In the genomic region with DNA sequence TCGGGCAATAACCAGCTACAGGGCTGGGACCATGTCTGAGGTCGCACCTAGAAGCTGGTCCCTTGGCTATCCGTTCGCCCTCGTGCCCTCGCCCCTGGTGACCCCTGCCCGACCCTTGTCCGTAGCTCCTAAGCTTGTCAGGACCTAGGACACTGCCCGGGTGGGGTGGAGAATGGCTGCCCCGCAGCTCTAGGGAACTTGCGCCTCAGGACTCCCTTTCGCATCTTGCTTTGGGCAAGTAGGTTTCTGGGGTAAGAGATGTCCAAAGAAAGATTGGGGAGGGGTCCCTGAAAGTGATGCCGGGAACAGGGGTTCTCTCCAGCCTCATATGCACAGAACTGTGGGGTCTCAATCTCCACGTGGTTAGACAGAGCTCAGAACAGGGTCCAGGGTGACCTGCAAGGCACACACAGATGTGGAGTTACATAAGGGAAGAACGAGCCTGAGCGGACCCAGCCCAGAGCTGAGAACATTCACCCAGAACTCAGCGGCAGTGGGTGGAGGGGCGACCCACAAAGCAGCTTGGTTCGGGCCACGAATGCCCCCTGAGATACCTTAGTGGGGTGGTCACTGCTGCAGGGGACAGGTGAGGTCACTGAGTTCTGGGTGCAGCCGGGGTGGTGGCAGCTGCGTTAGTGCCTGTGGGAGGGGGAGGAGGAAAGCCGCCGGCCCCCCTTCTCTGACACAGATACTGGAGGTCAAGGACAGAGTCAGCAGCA, we compare ENCODE assay signal across 9 mouse cellular contexts. TPM values are rescaled to one million over a fixed set of nuclear protein-coding genes. Genes with fewer than 3 reads are reported as not detected.
A peak's percentile ranks its signal among the peaks of the same experiment; 100 is the strongest.
DNase-seq lines count a peak whose midpoint lies in the region; ATAC-seq and TF ChIP-seq lines count a peak whose summit lies in the region.
"Had no signal": no experiment of that assay in that cellular context is flagged by ENCODE, and none has a peak within 500 bp of the region (broad histone marks: within the 10 kb centered on the region; RNA-seq: fewer than 3 reads in every experiment).

No protein-coding gene starts in this region.

- no peak for DNase-seq in kidney, postnatal 0 days (ENCODE audit: low spot score)
- no peak for DNase-seq in kidney, adult 9 months
- no peak for DNase-seq in gastrocnemius, adult 8-10 months (ENCODE audit: low spot score in 2 of 2)
- DNase-seq in thymus, postnatal 25 days: no peak

- H3K27me3 ChIP-seq in kidney, postnatal 0 days (ENCODE audit: insufficient read depth, low read length): peaks cover 55% of the 10 kb centered on the region
- H3K27me3 ChIP-seq in embryonic facial prominence, embryonic 12.5 days: peaks cover 66% of the 10 kb centered on the region
- H3K27me3 ChIP-seq in hindbrain, embryonic 15.5 days: peaks cover 31% of the 10 kb centered on the region
- peaks cover 37% of the 10 kb centered on the region for H3K27me3 ChIP-seq in midbrain, embryonic 15.5 days (replicated peaks)

- WGBS in kidney, postnatal 0 days: 8% methylated on average over 24 of the region's 24 CpGs
- WGBS in embryonic facial prominence, embryonic 12.5 days: 10% methylated on average over 24 of the region's 24 CpGs
- 7% methylated on average over 24 of the region's 24 CpGs for WGBS in hindbrain, embryonic 15.5 days
- WGBS in midbrain, embryonic 15.5 days: 9% methylated on average over 24 of the region's 24 CpGs

- peaks cover 6% of the 10 kb centered on the region for H3K4me1 ChIP-seq in kidney, postnatal 0 days (replicated peaks; ENCODE audit: insufficient read depth, low read length)
- H3K4me1 ChIP-seq in embryonic facial prominence, embryonic 12.5 days: peaks cover 21% of the 10 kb centered on the region
- peaks cover 26% of the 10 kb centered on the region for H3K4me1 ChIP-seq in hindbrain, embryonic 15.5 days (replicated peaks)
- H3K4me1 ChIP-seq in midbrain, embryonic 15.5 days: peaks cover 33% of the 10 kb centered on the region

- no peak overlapping the region for H3K9ac ChIP-seq in kidney, postnatal 0 days (ENCODE audit: low read depth, low read length)
- no peak overlapping the region for H3K9ac ChIP-seq in embryonic facial prominence, embryonic 12.5 days
- H3K9ac ChIP-seq in hindbrain, embryonic 15.5 days: peak overlapping the region; percentile 34; the same call in 1 of the 2 replicates
- peak overlapping the region; percentile 26; the same call in 1 of the 2 replicates for H3K9ac ChIP-seq in midbrain, embryonic 15.5 days

- no peak for TF ChIP-seq CTCF in kidney, postnatal 0 days (IDR thresholded peaks at IDR 0.05; ENCODE audit: low read depth)

- H3K36me3 ChIP-seq in kidney, postnatal 0 days (ENCODE audit: insufficient read depth, low read length): no peaks in the 10 kb centered on the region
- no peaks in the 10 kb centered on the region for H3K36me3 ChIP-seq in embryonic facial prominence, embryonic 12.5 days
- no peaks in the 10 kb centered on the region for H3K36me3 ChIP-seq in hindbrain, embryonic 15.5 days
- H3K36me3 ChIP-seq in midbrain, embryonic 15.5 days (replicated peaks): no peaks in the 10 kb centered on the region

- H3K4me2 ChIP-seq in kidney, postnatal 0 days (ENCODE audit: low read length): peak overlapping the region; percentile 86
- H3K4me2 ChIP-seq in embryonic facial prominence, embryonic 12.5 days (replicated peaks): peak overlapping the region; percentile 99
- peak overlapping the region; percentile 90 for H3K4me2 ChIP-seq in hindbrain, embryonic 15.5 days
- H3K4me2 ChIP-seq in midbrain, embryonic 15.5 days: peak overlapping the region; percentile 95

- H3K27ac ChIP-seq in kidney, postnatal 0 days: no peak overlapping the region
- no peak overlapping the region for H3K27ac ChIP-seq in embryonic facial prominence, embryonic 12.5 days
- no peak overlapping the region for H3K27ac ChIP-seq in hindbrain, embryonic 15.5 days (replicated peaks)
- no peak overlapping the region for H3K27ac ChIP-seq in midbrain, embryonic 15.5 days
- H3K27ac ChIP-seq: macrophage had no signal

- no peaks in the 10 kb centered on the region for H3K9me3 ChIP-seq in kidney, postnatal 0 days (replicated peaks; ENCODE audit: low read length)
- no peaks in the 10 kb centered on the region for H3K9me3 ChIP-seq in embryonic facial prominence, embryonic 12.5 days
- H3K9me3 ChIP-seq in hindbrain, embryonic 15.5 days: no peaks in the 10 kb centered on the region
- H3K9me3 ChIP-seq in midbrain, embryonic 15.5 days: no peaks in the 10 kb centered on the region

- peak overlapping the region; percentile 48 for H3K4me3 ChIP-seq in kidney, postnatal 0 days (replicated peaks; ENCODE audit: low read depth, low read length)
- H3K4me3 ChIP-seq in embryonic facial prominence, embryonic 12.5 days: peak overlapping the region; percentile 50
- H3K4me3 ChIP-seq in hindbrain, embryonic 15.5 days: peak overlapping the region; percentile 45
- peak overlapping the region; percentile 58 for H3K4me3 ChIP-seq in midbrain, embryonic 15.5 days

- ATAC-seq in kidney, postnatal 0 days (replicated peaks; ENCODE audit: low FRiP score, low read depth): no peak
- peak; percentile 19; the same call in 1 of the 2 replicates for ATAC-seq in embryonic facial prominence, embryonic 12.5 days (ENCODE audit: insufficient number of reproducible peaks, insufficient read depth, low FRiP score, low TSS enrichment)
- ATAC-seq in hindbrain, embryonic 15.5 days (ENCODE audit: low FRiP score, low read depth): no peak
- ATAC-seq in midbrain, embryonic 15.5 days (replicated peaks): peak; percentile 37
- no peak for ATAC-seq in granulocyte monocyte progenitor cell, adult 5-6 weeks (replicated peaks; ENCODE audit: poor library complexity, severe bottlenecking)

RNA-seq across cellular contexts. Expression of gene Hrh3, which starts 0.5 kb away (rescaled TPM):
- not detected in 2 replicates for polyA plus RNA-seq in kidney, postnatal 0 days (2015; fragmentation: Nextera tagmentation; extraction: Ambion mirVana)
- polyA plus RNA-seq in embryonic facial prominence, embryonic 12.5 days (2016; fragmentation: Nextera tagmentation; extraction: Ambion mirVana): 0.20 and 0.57 TPM in 2 replicates
- polyA plus RNA-seq in hindbrain, embryonic 15.5 days (2015; fragmentation: Nextera tagmentation; extraction: Ambion mirVana): 2.0 and 2.6 TPM in 2 replicates
- polyA plus RNA-seq in midbrain, embryonic 15.5 days (2015; fragmentation: Nextera tagmentation; extraction: Ambion mirVana): 3.2 and 3.7 TPM in 2 replicates
- total RNA-seq in gastrocnemius, adult 8-10 months (2022): not detected
- not detected in 2 replicates for total RNA-seq in granulocyte monocyte progenitor cell, adult 5-6 weeks (2014; fragmentation: Nextera tagmentation)
- not detected in 2 replicates for total RNA-seq in granulocyte monocyte progenitor cell, adult 5-6 weeks (2017)
- polyA plus RNA-seq: macrophage had no signal

RNA-seq across cellular contexts. Expression of gene Osbpl2, which starts 14.3 kb away (rescaled TPM):
- 33.4 and 34.7 TPM in 2 replicates for polyA plus RNA-seq in kidney, postnatal 0 days (2015; fragmentation: Nextera tagmentation; extraction: Ambion mirVana)
- 40.9 and 41.8 TPM in 2 replicates for polyA plus RNA-seq in embryonic facial prominence, embryonic 12.5 days (2016; fragmentation: Nextera tagmentation; extraction: Ambion mirVana)
- 71.0 and 72.7 TPM in 2 replicates for polyA plus RNA-seq in hindbrain, embryonic 15.5 days (2015; fragmentation: Nextera tagmentation; extraction: Ambion mirVana)
- 80.3 and 81.2 TPM in 2 replicates for polyA plus RNA-seq in midbrain, embryonic 15.5 days (2015; fragmentation: Nextera tagmentation; extraction: Ambion mirVana)
- total RNA-seq in gastrocnemius, adult 8-10 months (2022): 10 to 100 TPM; 16.6 to 19.2 (median 18.1) TPM
- 35.1 and 35.9 TPM in 2 replicates for total RNA-seq in granulocyte monocyte progenitor cell, adult 5-6 weeks (2014; fragmentation: Nextera tagmentation)
- 27.3 and 32.2 TPM in 2 replicates for total RNA-seq in granulocyte monocyte progenitor cell, adult 5-6 weeks (2017)

RNA-seq across cellular contexts. Expression of gene Mtg2, which starts 34.4 kb away (rescaled TPM):
- 18.6 and 19.3 TPM in 2 replicates for polyA plus RNA-seq in kidney, postnatal 0 days (2015; fragmentation: Nextera tagmentation; extraction: Ambion mirVana)
- 29.0 and 30.4 TPM in 2 replicates for polyA plus RNA-seq in embryonic facial prominence, embryonic 12.5 days (2016; fragmentation: Nextera tagmentation; extraction: Ambion mirVana)
- polyA plus RNA-seq in hindbrain, embryonic 15.5 days (2015; fragmentation: Nextera tagmentation; extraction: Ambion mirVana): 30.3 and 34.8 TPM in 2 replicates
- 37.4 and 37.7 TPM in 2 replicates for polyA plus RNA-seq in midbrain, embryonic 15.5 days (2015; fragmentation: Nextera tagmentation; extraction: Ambion mirVana)
- 10 to 100 TPM; 14.1 to 17.9 (median 16.3) TPM for total RNA-seq in gastrocnemius, adult 8-10 months (2022)
- total RNA-seq in granulocyte monocyte progenitor cell, adult 5-6 weeks (2014; fragmentation: Nextera tagmentation): 15.8 and 17.7 TPM in 2 replicates
- 13.1 and 19.1 TPM in 2 replicates for total RNA-seq in granulocyte monocyte progenitor cell, adult 5-6 weeks (2017)

Comparison
In these comparisons a context has a peak if more than half of its experiments do, and no peak if none do; other contexts are left out.
1. ATAC-seq: peak in embryonic facial prominence, embryonic 12.5 days (single experiment) and midbrain, embryonic 15.5 days (single experiment); none in kidney, postnatal 0 days (single experiment), hindbrain, embryonic 15.5 days (single experiment) and granulocyte monocyte progenitor cell, adult 5-6 weeks (single experiment).
2. H3K9ac ChIP-seq: peak in hindbrain, embryonic 15.5 days (single experiment) and midbrain, embryonic 15.5 days (single experiment); none in kidney, postnatal 0 days (single experiment) and embryonic facial prominence, embryonic 12.5 days (single experiment).
3. Peak in every context shown above with its lines, with median percentiles within 50 percentile points of each other: H3K4me2 ChIP-seq and H3K4me3 ChIP-seq.